Mouse (Mus musculus) liver, embryonic 14.5 days (tissue): Measurements from ENCODE around the gene Aldh1l1. TPM values are rescaled to one million over a fixed set of nuclear protein-coding genes. Genes with fewer than 3 reads are reported as not detected.

Experiments
- ATAC-seq: fragments of 200-750 bp; cut with Nextera tagmentation; 2 replicates; pipeline ENCODE4 v1.8.0; 2017; ENCODE audit warnings: moderate number of reproducible peaks, mild to moderate bottlenecking, moderate library complexity; ENCODE audit not compliant: insufficient read depth
- DNase-seq, 3 experiments: peaks; one replicate each; pipeline ENCODE4 v3.0.0-alpha.2; 2012 to 2013; ENCODE audit warnings: low read depth in 3 of 3, low spot score in 3 of 3
- H3K27ac ChIP-seq: fragments of 300-500 bp; sonication (generic); 2 replicates; pipeline ENCODE4 v1.5.1; 2014; ENCODE audit warnings: moderate library complexity, mild to moderate bottlenecking, control low read depth, inconsistent platforms
- H3K27me3 ChIP-seq: fragments of 300-500 bp; sonication (generic); 2 replicates; pipeline ENCODE4 v1.6.1; 2014; ENCODE audit warnings: mild to moderate bottlenecking, low read length, moderate library complexity; ENCODE audit not compliant: control insufficient read depth, insufficient read depth
- H3K36me3 ChIP-seq: fragments of 300-500 bp; sonication (generic); replicated peaks from 2 replicates; pipeline ENCODE4 v1.6.1; 2014; ENCODE audit warnings: low read depth; ENCODE audit not compliant: control insufficient read depth, insufficient read depth
- H3K4me1 ChIP-seq, 2 experiments: fragments of 200-500 bp in 1 of 2; fragments of 300-500 bp in 1 of 2; sonication (generic) in 1 of 2; replicated peaks; 2 replicates each; pipeline ENCODE4 v1.6.1; 2012 to 2014; ENCODE audit warnings: antibody characterized with exemption in 1 of 2, inconsistent platforms in 1 of 2, low read length in 1 of 2; ENCODE audit not compliant: control insufficient read depth in 2 of 2, insufficient read depth in 2 of 2
- H3K4me2 ChIP-seq: fragments of 300-500 bp; sonication (generic); 2 replicates; pipeline ENCODE4 v1.6.1; 2014; ENCODE audit warnings: low read depth, mild to moderate bottlenecking, control low read depth, moderate library complexity
- H3K4me3 ChIP-seq, 2 experiments: fragments of 200-500 bp in 1 of 2; fragments of 300-500 bp in 1 of 2; sonication (generic) in 1 of 2; 2 replicates each; pipeline ENCODE4 v1.5.1; 2012 to 2014; ENCODE audit warnings: low read depth in 2 of 2, low read length in 2 of 2, mild to moderate bottlenecking in 2 of 2, control low read depth in 1 of 2, inconsistent platforms in 1 of 2, moderate library complexity in 1 of 2; ENCODE audit not compliant: insufficient read depth in 1 of 2
- H3K9ac ChIP-seq: fragments of 300-500 bp; sonication (generic); replicated peaks from 2 replicates; pipeline ENCODE4 v1.6.1; 2014; ENCODE audit warnings: mild to moderate bottlenecking, control low read depth, moderate library complexity
- H3K9me3 ChIP-seq: fragments of 300-500 bp; sonication (generic); 2 replicates; pipeline ENCODE4 v1.6.1; 2016; ENCODE audit warnings: low read length, mixed read lengths; ENCODE audit not compliant: control insufficient read depth
- CTCF ChIP-seq: IDR thresholded peaks from 2 replicates; pipeline ENCODE4 v1.5.1; 2016; ENCODE audit warnings: antibody characterized with exemption, low read depth, control low read depth
- EP300 ChIP-seq: IDR thresholded peaks from 2 replicates; pipeline ENCODE4 v1.6.1; 2016; ENCODE audit warnings: antibody characterized with exemption, low read depth
- WGBS: fragments of 180-500 bp; shearing (Covaris S2); extraction: QIAGEN DNeasy Blood & Tissue Kit; methylation state at CpG from one replicate; pipeline ENCODE4 v1.1.7; 2014; ENCODE audit not compliant: insufficient replicate concordance; 5-methylcytosine and 5-hydroxymethylcytosine counted together
- polyA plus RNA-seq, 2 experiments: library from polyadenylated mRNA; depleted of rRNA in 1 of 2; stranded (reverse) in 1 of 2; unstranded in 1 of 2; fragments of >200 nt; fragmentation: Nextera tagmentation in 1 of 2; extraction: Ambion mirVana in 1 of 2; gene quantifications; 2 replicates each; pipeline versions ENCODE4 v1.2.1 to v1.2.3; 2012 to 2014

The Aldh1l1 gene
- polyA plus RNA-seq, 2 experiments = 9.2 to 10.6 TPM

DNA sequence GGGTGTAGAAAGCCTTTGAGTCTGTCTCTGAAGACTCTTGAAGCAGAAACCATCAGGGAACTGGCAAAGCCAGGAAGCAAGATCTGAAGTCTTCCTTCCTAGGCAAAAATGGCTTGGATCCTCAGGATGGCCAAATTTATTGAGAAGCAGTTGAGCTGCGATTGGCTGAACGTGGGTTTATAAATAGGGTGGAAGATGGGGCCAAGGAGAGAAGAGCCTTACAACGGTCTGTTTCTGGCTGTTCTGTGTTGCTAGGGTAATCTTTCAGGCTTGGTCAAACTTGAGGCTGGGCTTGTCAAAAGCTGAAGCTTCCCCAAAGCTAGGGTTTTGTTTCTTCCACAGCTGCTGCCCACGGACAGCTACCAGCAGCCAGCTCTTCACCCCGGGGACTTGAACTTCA, 1.4 kb upstream of the Aldh1l1 start:
- ATAC-seq = no peak
- H3K4me1 ChIP-seq = peaks cover 0 to 6% of the 10 kb centered on the region in 2 experiments; a peak in 1 of 4 replicates
- H3K36me3 ChIP-seq = no peaks in the 10 kb centered on the region
- H3K9me3 ChIP-seq = no peaks in the 10 kb centered on the region
- no peaks in the 10 kb centered on the region for H3K27me3 ChIP-seq
- H3K27ac ChIP-seq = no peak overlapping the region
- no peak for DNase-seq
- no peak overlapping the region for H3K9ac ChIP-seq
- TF ChIP-seq CTCF (no peak), EP300 (no peak)
- no peak overlapping the region for H3K4me2 ChIP-seq
- 58% methylated on average over 5 of the region's 5 CpGs for whole genome bisulfite sequencing
- no peak overlapping the region for H3K4me3 ChIP-seq

- DNase-seq = no peak
- no peak overlapping the region for H3K27ac ChIP-seq
These were observed 1.3 kb downstream of the Aldh1l1 start for GRCm38 (mm10) chr6:90487531-90487930.

DNA sequence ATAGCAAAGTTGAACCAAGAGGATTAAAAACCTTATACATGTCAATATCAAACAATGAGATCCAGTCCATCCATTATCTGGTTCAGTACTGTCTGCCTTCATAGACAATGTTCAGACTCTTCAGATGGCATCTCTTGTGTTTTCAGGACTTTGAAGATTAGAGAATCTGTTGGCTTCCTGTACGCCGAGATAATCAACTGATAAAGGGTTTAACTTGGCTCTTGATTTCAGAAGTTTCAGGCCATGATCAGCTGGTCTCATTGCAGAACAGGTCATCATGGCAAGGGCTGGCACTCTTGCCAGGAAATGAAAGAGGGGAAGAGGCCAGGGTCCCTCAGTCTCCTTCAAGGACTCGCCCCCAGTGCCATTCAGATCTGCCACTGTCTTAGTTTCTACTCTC, 3.3 kb downstream of the Aldh1l1 start:
- peaks cover 0 to 4% of the 10 kb centered on the region in 2 experiments; a peak in 1 of 4 replicates for H3K4me1 ChIP-seq
- H3K27ac ChIP-seq = no peak overlapping the region
- no peaks in the 10 kb centered on the region for H3K36me3 ChIP-seq
- ATAC-seq = no peak
- no peak overlapping the region for H3K4me3 ChIP-seq
- TF ChIP-seq EP300 = no peak
- TF ChIP-seq CTCF = no peak
- no peak overlapping the region for H3K4me2 ChIP-seq
- no peak overlapping the region for H3K9ac ChIP-seq
- no peaks in the 10 kb centered on the region for H3K27me3 ChIP-seq
- H3K9me3 ChIP-seq = no peaks in the 10 kb centered on the region
- 56% methylated on average over 3 of the region's 3 CpGs for WGBS
- no peak for DNase-seq

More at GRCm38 (mm10) chr6:90487531-90487930, 1.3 kb downstream of the Aldh1l1 start:
- H3K9ac ChIP-seq = no peak overlapping the region
- ATAC-seq = no peak
- H3K4me3 ChIP-seq = no peak overlapping the region
- H3K36me3 ChIP-seq = no peaks in the 10 kb centered on the region
- no peaks in the 10 kb centered on the region for H3K27me3 ChIP-seq
- WGBS = 66% methylated on average over 1 of the region's 1 CpGs
- peaks cover 0 to 5% of the 10 kb centered on the region in 2 experiments; a peak in 1 of 4 replicates for H3K4me1 ChIP-seq
- H3K4me2 ChIP-seq = no peak overlapping the region
- no peaks in the 10 kb centered on the region for H3K9me3 ChIP-seq
- TF ChIP-seq CTCF (no peak), EP300 (no peak)

DNA sequence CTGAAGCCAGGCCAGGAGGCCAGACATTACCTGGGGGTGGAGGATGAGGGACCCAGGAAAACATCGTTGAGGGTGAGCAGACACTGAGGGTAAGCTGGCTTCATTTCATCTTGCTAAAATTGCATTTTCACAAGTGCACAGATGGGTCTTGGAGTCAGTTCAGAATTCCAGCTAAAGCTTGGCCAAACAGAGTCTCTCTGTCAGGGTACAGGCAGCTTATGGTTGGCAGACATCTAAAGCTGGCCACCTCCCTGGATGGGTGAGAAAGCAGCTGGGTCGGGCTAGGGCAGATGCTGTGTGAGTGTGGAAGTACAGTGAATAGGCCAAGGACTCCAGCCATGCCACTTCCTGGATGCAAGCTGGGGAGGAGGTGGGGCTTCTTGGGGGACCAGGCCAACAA, 4.7 kb downstream of the Aldh1l1 start:
- no peaks in the 10 kb centered on the region for H3K27me3 ChIP-seq
- H3K27ac ChIP-seq = no peak overlapping the region
- no peak for TF ChIP-seq EP300
- TF ChIP-seq CTCF = no peak
- WGBS = 67% methylated on average over 2 of the region's 2 CpGs
- no peaks in the 10 kb centered on the region for H3K9me3 ChIP-seq
- H3K9ac ChIP-seq = no peak overlapping the region
- no peak overlapping the region for H3K4me3 ChIP-seq
- DNase-seq (no peak), ATAC-seq (no peak)
- H3K4me2 ChIP-seq = no peak overlapping the region
- peaks cover 0 to 5% of the 10 kb centered on the region in 2 experiments; a peak in 1 of 4 replicates for H3K4me1 ChIP-seq
- no peaks in the 10 kb centered on the region for H3K36me3 ChIP-seq

DNA sequence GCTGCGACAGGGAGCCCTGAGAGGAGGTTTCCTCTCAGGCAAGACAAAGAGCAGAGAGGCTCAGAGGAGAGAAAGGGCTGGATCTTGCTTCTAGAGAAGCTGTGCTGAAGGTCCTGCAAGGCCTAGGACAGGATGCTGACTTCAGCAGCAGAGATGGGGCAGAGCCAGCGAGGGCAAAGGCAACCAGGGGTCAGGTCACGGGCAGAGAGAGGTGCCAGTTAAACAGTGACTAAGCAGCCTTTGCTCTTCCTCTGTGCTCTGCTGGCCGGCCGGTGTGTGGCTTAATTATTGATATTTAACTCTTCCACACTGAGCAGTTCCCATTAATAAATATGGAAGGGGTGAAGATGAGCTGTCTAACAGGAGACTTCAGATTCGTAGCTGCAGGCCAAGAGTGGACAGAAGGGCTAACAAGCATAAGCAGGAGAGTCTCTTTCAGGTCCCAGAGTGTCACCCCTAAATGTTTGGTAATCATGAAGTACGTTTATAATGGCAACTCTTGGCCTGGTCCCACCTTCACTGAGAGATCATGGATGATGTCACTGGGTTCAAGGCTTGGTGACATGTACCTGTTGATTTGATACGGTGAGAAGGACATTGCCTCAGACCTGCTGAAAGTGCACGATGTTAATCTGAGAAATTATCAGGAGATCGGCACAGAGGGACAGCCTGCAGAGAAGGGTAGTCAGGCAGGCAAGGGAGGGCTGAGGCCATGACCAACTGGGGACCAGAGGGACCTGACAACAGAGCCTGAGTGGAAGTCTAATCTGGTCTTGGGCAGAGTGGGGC, 5.9 kb downstream of the Aldh1l1 start:
- H3K27ac ChIP-seq = no peak overlapping the region
- peak; percentile 78 for ATAC-seq
- H3K4me1 ChIP-seq = peaks cover 0 to 5% of the 10 kb centered on the region in 2 experiments; a peak in 1 of 4 replicates
- H3K27me3 ChIP-seq = no peaks in the 10 kb centered on the region
- H3K4me2 ChIP-seq = no peak overlapping the region
- peak in 1 of 3 experiments; percentile 13 for DNase-seq
- WGBS = 51% methylated on average over 10 of the region's 10 CpGs
- no peaks in the 10 kb centered on the region for H3K9me3 ChIP-seq
- no peaks in the 10 kb centered on the region for H3K36me3 ChIP-seq
- H3K9ac ChIP-seq = no peak overlapping the region
- no peak overlapping the region for H3K4me3 ChIP-seq
- TF ChIP-seq EP300 (no peak), CTCF (no peak)
